19 mouse cellular contexts compared by ENCODE assay signal in genomic region chr5:57200420-57200819, GRCm38 (mm10).
"Had no signal": no experiment of that assay in that cellular context is flagged by ENCODE, and none has a peak within 500 bp of the region (broad histone marks: within the 10 kb centered on the region; RNA-seq: fewer than 3 reads in every experiment).

No protein-coding gene starts in this region.

- H3K27ac ChIP-seq: layer of hippocampus, adult 2 months; left cerebral cortex, adult 2 months; liver, embryonic 13.5 days; neural tube, embryonic 12.5 days; neural tube, embryonic 15.5 days; stomach, postnatal 0 days had no signal

- H3K4me1 ChIP-seq: liver, embryonic 13.5 days; neural tube, embryonic 12.5 days; neural tube, embryonic 15.5 days had no signal

- H3K9ac ChIP-seq: liver, embryonic 13.5 days; neural tube, embryonic 12.5 days; neural tube, embryonic 15.5 days had no signal

- H3K9me3 ChIP-seq: liver, embryonic 13.5 days; neural tube, embryonic 12.5 days; neural tube, embryonic 15.5 days had no signal

- H3K4me3 ChIP-seq: layer of hippocampus, adult 2 months; left cerebral cortex, adult 2 months; liver, embryonic 13.5 days; neural tube, embryonic 12.5 days; neural tube, embryonic 15.5 days had no signal

- DNase-seq: kidney, postnatal 14 days; layer of hippocampus, postnatal 36 days; liver, embryonic 13.5 days; lung, adult 2 months; lung, postnatal 14 days; lung, postnatal 4 days; midbrain, embryonic 14.5 days; right cerebral cortex, adult 18-20 months; right cerebral cortex, postnatal 14 days; right cerebral cortex, postnatal 4 days; thymus, adult 2 months; thymus, postnatal 14 days; thymus, postnatal 4 days had no signal

- H3K27me3 ChIP-seq: liver, embryonic 13.5 days; neural tube, embryonic 12.5 days; neural tube, embryonic 15.5 days had no signal

- H3K4me2 ChIP-seq: liver, embryonic 13.5 days; midbrain, embryonic 11.5 days; neural tube, embryonic 12.5 days; neural tube, embryonic 15.5 days had no signal

- H3K36me3 ChIP-seq: liver, embryonic 13.5 days; neural tube, embryonic 12.5 days; neural tube, embryonic 15.5 days had no signal
